Mouse (Mus musculus): ENCODE data around the gene Efcab6. TPM values are rescaled to one million over a fixed set of nuclear protein-coding genes. Genes with fewer than 3 reads are reported as not detected.

Efcab6 gene
- polyA plus RNA-seq, 2 experiments: 0.25 to 0.52 TPM

GRCm38 (mm10) chr15:83828011-83828410 is 237.2 kb downstream of the Efcab6 start:
- no peak for DNase-seq (ENCODE audit: low spot score)

More at GRCm38 (mm10) chr15:83828011-83828410, 237.2 kb downstream of the Efcab6 start:
- ATAC-seq (ENCODE audit: low FRiP score, low read depth): no peak
- Histone ChIP-seq H3K9me3 (ENCODE audit: control insufficient read depth, low read length) (no peaks in the 10 kb centered on the region), H3K27ac (replicated peaks; ENCODE audit: low read depth, low read length) (no peak overlapping the region), H3K9ac (ENCODE audit: low read depth, low read length, severe bottlenecking) (no peak overlapping the region), H3K36me3 (ENCODE audit: control insufficient read depth, insufficient read depth, low read length) (no peaks in the 10 kb centered on the region), H3K27me3 (ENCODE audit: control insufficient read depth, insufficient read depth, low read length) (no peaks in the 10 kb centered on the region), H3K4me3 (replicated peaks; ENCODE audit: low read length) (no peak overlapping the region), H3K4me1 (ENCODE audit: control insufficient read depth, insufficient read depth, low read length) (no peaks in the 10 kb centered on the region), H3K4me2 (replicated peaks; ENCODE audit: low read depth, low read length, severe bottlenecking) (no peak overlapping the region)
- TF ChIP-seq POLR2A (IDR thresholded peaks at IDR 0.05; ENCODE audit: borderline replicate concordance, extremely low read depth, insufficient read depth, insufficient read length): no peak
- WGBS: 86% methylated on average over 8 of the region's 8 CpGs

Other genes starting within 250 kb of the Efcab6 start
- 3.1 and 3.6 TPM in 2 replicates for gene Sult4a1, start 40.4 kb upstream of the Efcab6 start, polyA plus RNA-seq (2012; rRNA removed)
- 0.81 and 1.2 TPM in 2 replicates for gene Sult4a1, start 40.4 kb upstream of the Efcab6 start, polyA plus RNA-seq (2014; fragmentation: Nextera tagmentation; extraction: Ambion mirVana)
- gene Pnpla5, start 57.8 kb upstream of the Efcab6 start, polyA plus RNA-seq (2012; rRNA removed): not detected in 2 replicates
- gene Pnpla5, start 57.8 kb upstream of the Efcab6 start, polyA plus RNA-seq (2014; fragmentation: Nextera tagmentation; extraction: Ambion mirVana): not detected in 2 replicates
- 1.6 and 1.8 TPM in 2 replicates for gene Pnpla3, start 102.5 kb upstream of the Efcab6 start, polyA plus RNA-seq (2012; rRNA removed)
- 0.15 and 0.28 TPM in 2 replicates for gene Pnpla3, start 102.5 kb upstream of the Efcab6 start, polyA plus RNA-seq (2014; fragmentation: Nextera tagmentation; extraction: Ambion mirVana)
- 22.2 and 29.1 TPM in 2 replicates for gene Samm50, start 126.9 kb upstream of the Efcab6 start, polyA plus RNA-seq (2012; rRNA removed)
- gene Samm50, start 126.9 kb upstream of the Efcab6 start, polyA plus RNA-seq (2014; fragmentation: Nextera tagmentation; extraction: Ambion mirVana): 71.2 and 71.8 TPM in 2 replicates
- 13.5 and 14.0 TPM in 2 replicates for gene Parvb, start 166.7 kb upstream of the Efcab6 start, polyA plus RNA-seq (2012; rRNA removed)
- 2.4 and 2.6 TPM in 2 replicates for gene Parvb, start 166.7 kb upstream of the Efcab6 start, polyA plus RNA-seq (2014; fragmentation: Nextera tagmentation; extraction: Ambion mirVana)

Measured in limb, embryonic 14.5 days (tissue).